Mouse (Mus musculus): Measurements from ENCODE around the gene Gm9573.

DNA sequence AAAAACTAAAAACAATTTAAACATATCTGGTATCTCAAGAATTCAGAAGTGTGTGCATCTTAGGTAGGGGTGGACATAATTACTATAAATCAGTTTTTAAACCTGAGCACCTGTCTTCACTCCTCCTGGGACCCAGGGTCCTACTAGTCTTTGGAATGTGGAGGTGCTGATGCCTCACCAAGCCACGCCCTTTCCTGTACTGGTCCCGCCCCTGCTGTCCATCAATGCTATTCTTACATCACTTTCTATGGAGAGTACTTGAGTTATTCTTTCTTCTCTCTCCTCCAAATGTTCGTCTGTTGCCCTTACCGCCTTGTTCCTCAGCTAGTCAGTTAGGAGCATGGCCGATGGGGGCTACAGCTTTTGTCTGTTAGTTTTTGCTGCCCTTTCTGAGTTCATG, 9.9 kb upstream of the Gm9573 start:
- TF ChIP-seq CTCF (IDR thresholded peaks at IDR 0.05; ENCODE audit: extremely low read depth, insufficient read depth, insufficient read length, insufficient replicate concordance) (no peak), POLR2A (IDR thresholded peaks at IDR 0.05; ENCODE audit: low read depth, low read length) (no peak)

Data from spleen, adult 2 months (tissue).